Mouse (Mus musculus) heart, embryonic 14.5 days (tissue): ENCODE measurements around the gene Eml4. TPM values are rescaled to one million over a fixed set of nuclear protein-coding genes. Genes with fewer than 3 reads are reported as not detected.

Experiments
- ATAC-seq: fragments of 200-750 bp; cut with Nextera tagmentation; 2 replicates; pipeline ENCODE4 v1.8.0; 2017; ENCODE audit warnings: low read depth, moderate TSS enrichment; ENCODE audit not compliant: insufficient number of reproducible peaks, insufficient read depth, low FRiP score
- H3K27ac ChIP-seq, 2 experiments: fragments of 200-500 bp in 1 of 2; fragments of 300-500 bp in 1 of 2; sonication (generic) in 1 of 2; replicated peaks in 1 of 2; 2 replicates each; pipeline ENCODE4 v1.5.1; 2012 to 2014; ENCODE audit warnings: low read depth in 2 of 2, low read length in 2 of 2, control low read depth in 1 of 2, mild to moderate bottlenecking in 1 of 2, mixed read lengths in 1 of 2; ENCODE audit not compliant: control insufficient read depth in 1 of 2, insufficient read depth in 1 of 2
- H3K27me3 ChIP-seq: fragments of 300-500 bp; sonication (generic); 2 replicates; pipeline ENCODE4 v1.6.1; 2014; ENCODE audit warnings: mild to moderate bottlenecking, low read length, control low read depth; ENCODE audit not compliant: control insufficient read depth, insufficient read depth
- H3K36me3 ChIP-seq: fragments of 300-500 bp; sonication (generic); 2 replicates; pipeline ENCODE4 v1.6.1; 2014; ENCODE audit warnings: mild to moderate bottlenecking, control low read depth, low read length, mixed read lengths; ENCODE audit not compliant: control insufficient read depth, insufficient read depth
- H3K4me1 ChIP-seq, 2 experiments: fragments of 200-500 bp in 1 of 2; fragments of 300-500 bp in 1 of 2; sonication (generic) in 1 of 2; 2 replicates each; pipeline ENCODE4 v1.6.1; 2012 to 2014; ENCODE audit warnings: low read length in 2 of 2, control low read depth in 1 of 2, mixed read lengths in 1 of 2; ENCODE audit not compliant: control insufficient read depth in 2 of 2, insufficient read depth in 2 of 2
- H3K4me2 ChIP-seq: fragments of 300-500 bp; sonication (generic); 2 replicates; pipeline ENCODE4 v1.6.1; 2014; ENCODE audit warnings: mild to moderate bottlenecking, low read length
- H3K4me3 ChIP-seq, 2 experiments: fragments of 200-500 bp in 1 of 2; fragments of 300-500 bp in 1 of 2; sonication (generic) in 1 of 2; 2 replicates each; pipeline ENCODE4 v1.5.1; 2012 to 2014; ENCODE audit warnings: low read length in 2 of 2, mild to moderate bottlenecking in 2 of 2, control low read depth in 1 of 2, low read depth in 1 of 2, moderate library complexity in 1 of 2; ENCODE audit not compliant: control insufficient read depth in 1 of 2, insufficient read depth in 1 of 2
- H3K9ac ChIP-seq: fragments of 300-500 bp; sonication (generic); 2 replicates; pipeline ENCODE4 v1.6.1; 2014; ENCODE audit warnings: mild to moderate bottlenecking, low read length
- H3K9me3 ChIP-seq: fragments of 300-500 bp; sonication (generic); 2 replicates; pipeline ENCODE4 v1.6.1; 2016; ENCODE audit warnings: low read length, control low read depth; ENCODE audit not compliant: control insufficient read depth
- WGBS: fragments of 180-500 bp; shearing (Covaris S2); extraction: QIAGEN DNeasy Blood & Tissue Kit; methylation state at CpG from one replicate; pipeline ENCODE4 v1.1.7; 2014; 5-methylcytosine and 5-hydroxymethylcytosine counted together
- polyA plus RNA-seq: library from polyadenylated mRNA; unstranded; fragments of >200 nt; fragmentation: Nextera tagmentation; extraction: Ambion mirVana; gene quantifications from 2 replicates; pipeline ENCODE4 v1.2.1, GENCODE M21; 2014

The Eml4 gene
- polyA plus RNA-seq, 1 experiment from 2014 or later: 20.7 TPM

DNA sequence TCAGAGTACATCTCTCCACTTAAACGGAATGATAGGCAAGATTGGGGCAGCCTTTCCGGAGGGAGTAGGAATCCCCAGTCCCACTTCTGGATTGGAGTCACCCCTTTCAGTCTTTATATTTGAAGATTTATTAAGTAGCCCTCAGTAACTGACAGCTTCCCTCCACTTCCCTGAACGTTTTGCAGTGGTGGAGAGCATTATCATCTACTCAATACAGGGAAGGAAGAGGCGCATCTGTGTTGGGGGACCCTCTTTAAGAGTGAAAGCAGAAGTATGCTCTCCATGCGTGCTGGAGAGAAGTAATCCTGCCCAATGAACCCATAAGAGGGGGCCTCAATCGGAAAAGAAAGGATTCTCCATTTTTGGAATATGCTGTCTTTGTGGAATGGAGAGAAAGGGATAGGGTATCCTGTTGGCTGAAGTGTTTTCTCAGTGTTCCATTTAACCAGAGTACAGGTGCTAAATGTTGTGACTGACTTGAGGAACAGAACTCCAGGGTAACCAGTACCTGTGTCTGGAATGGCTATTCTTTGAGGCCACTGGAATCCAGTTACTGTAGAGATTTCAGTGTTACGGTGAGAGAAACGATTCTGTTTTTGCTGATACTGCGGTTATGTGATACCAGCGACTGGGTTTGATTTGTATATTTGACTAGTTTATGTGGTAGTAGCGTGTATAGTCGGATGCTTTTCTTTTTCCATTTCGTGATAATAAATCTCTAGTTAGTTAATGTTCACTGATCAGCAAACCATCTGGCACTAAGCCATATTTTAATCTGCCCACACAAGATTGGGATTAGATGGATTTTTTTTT is 1.1 kb downstream of the Eml4 start:
- Histone ChIP-seq H3K27me3 (no peaks in the 10 kb centered on the region), H3K36me3 (no peaks in the 10 kb centered on the region), H3K4me1 (peaks cover 0 to 24% of the 10 kb centered on the region in 2 experiments; a peak in 3 of 4 replicates), H3K4me2 (peak overlapping the region; percentile 79), H3K9me3 (no peaks in the 10 kb centered on the region), H3K4me3 (peak overlapping the region; percentile 75 to 87), H3K27ac (peak overlapping the region; percentile 46 to 89), H3K9ac (peak overlapping the region; percentile 94)
- WGBS: 8% methylated on average over 13 of the region's 13 CpGs
- ATAC-seq: no peak

DNA sequence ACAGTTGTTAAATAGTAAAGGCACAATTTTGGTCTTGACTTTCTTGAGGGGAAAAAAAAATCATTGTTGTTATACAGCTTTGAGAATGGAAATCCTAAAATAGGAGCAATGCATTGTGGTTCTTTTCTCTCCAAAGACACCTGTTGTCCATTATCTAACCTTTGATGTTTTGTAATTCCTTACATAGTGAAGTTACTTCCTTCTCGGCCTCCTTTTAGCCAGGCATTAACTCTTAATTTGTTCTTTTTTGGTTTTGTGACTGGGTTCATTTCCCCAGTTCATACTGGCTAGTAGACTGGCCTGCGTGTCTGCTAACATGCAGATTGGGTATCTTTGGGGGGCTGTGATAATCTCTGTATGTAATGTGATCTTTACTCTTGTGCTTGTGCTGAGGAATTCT is 1.7 kb downstream of the Eml4 start:
- Histone ChIP-seq H3K36me3 (no peaks in the 10 kb centered on the region), H3K4me3 (peak overlapping the region in 1 of 2 experiments; percentile 75; a peak in 3 of 4 replicates), H3K9ac (peak overlapping the region; percentile 94), H3K27ac (no peak overlapping the region), H3K4me2 (peak overlapping the region; percentile 79), H3K27me3 (no peaks in the 10 kb centered on the region), H3K4me1 (peaks cover 0 to 24% of the 10 kb centered on the region in 2 experiments; a peak in 3 of 4 replicates), H3K9me3 (no peaks in the 10 kb centered on the region)
- ATAC-seq: no peak
- 21% methylated on average over 2 of the region's 2 CpGs for WGBS

DNA sequence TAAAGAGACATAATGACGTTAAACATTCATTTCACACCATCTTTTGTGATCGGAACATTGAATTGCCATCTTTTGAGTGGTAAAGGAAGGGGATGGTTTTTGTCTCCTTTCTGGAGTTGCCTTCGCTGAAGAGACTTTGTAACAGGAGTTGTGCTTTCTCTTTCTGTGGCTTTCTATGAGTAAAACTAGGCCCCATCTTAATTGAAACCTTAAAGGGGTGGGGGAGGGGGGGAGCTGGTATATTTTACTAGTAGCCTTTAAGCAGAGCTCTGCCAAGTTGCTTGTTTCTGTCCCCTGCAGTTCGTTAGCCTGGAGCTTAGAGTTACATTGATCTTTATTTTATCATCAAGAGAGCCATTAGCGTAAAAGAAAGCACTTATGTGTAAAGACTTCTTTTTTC is 2.3 kb downstream of the Eml4 start:
- Histone ChIP-seq H3K4me3 (peak overlapping the region; percentile 7 to 75; a peak in 3 of 4 replicates), H3K9ac (peak overlapping the region; percentile 57), H3K36me3 (no peaks in the 10 kb centered on the region), H3K9me3 (no peaks in the 10 kb centered on the region), H3K4me2 (peak overlapping the region; percentile 79), H3K27ac (no peak overlapping the region; a peak in 1 of 4 replicates), H3K4me1 (peaks cover 0 to 24% of the 10 kb centered on the region in 2 experiments; a peak in 3 of 4 replicates), H3K27me3 (no peaks in the 10 kb centered on the region)
- ATAC-seq: no peak
- 29% methylated on average over 5 of the region's 5 CpGs for WGBS

DNA sequence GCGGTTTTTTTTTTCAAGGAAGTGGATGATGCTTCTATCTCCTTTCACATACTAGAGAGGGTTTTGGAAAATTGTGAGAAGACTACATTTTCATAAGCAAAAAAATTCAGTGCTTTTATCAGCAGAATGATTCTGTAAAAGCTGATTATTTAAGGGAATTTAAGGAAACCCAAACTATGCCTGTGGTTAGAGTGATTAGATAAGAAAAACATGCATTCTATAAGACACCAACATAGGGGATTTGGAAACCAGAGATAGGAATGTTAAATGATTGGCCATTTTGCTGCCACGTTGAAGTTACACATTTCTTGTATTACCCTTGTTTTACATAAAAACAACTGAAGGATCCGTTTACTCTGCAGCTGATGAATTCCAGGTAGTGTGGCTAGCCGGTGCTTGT is 2.7 kb downstream of the Eml4 start:
- no peak for ATAC-seq
- H3K27ac ChIP-seq: no peak overlapping the region
- H3K4me2 ChIP-seq: peak overlapping the region; percentile 79
- peak overlapping the region in 1 of 2 experiments; percentile 75; a peak in 1 of 4 replicates for H3K4me3 ChIP-seq
- 23% methylated on average over 4 of the region's 4 CpGs for WGBS
- peaks cover 0 to 27% of the 10 kb centered on the region in 2 experiments; a peak in 3 of 4 replicates for H3K4me1 ChIP-seq
- no peaks in the 10 kb centered on the region for H3K9me3 ChIP-seq
- H3K9ac ChIP-seq: peak overlapping the region; percentile 57
- H3K27me3 ChIP-seq: no peaks in the 10 kb centered on the region
- no peaks in the 10 kb centered on the region for H3K36me3 ChIP-seq

DNA sequence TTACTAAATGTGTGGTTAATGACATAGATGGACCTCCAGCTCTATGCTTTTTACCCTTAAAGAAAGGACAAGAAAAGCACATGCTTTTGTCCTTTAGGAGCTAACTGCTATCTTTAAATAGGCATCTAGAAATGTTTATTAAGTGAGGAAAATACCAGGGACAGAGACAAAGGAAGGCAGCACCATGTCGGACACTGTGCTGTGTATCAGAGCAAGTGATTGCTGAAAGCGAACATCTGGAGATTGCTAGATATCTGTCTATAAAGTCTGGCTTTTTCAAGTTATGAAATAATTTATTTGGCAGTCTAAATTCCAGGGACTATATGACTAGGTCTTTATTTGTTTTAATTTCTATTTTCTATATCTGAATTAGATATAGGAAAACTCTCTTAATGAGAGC is 4.8 kb downstream of the Eml4 start:
- H3K4me1 ChIP-seq: peaks cover 7 to 41% of the 10 kb centered on the region in 2 experiments
- no peaks in the 10 kb centered on the region for H3K27me3 ChIP-seq
- H3K4me3 ChIP-seq: no peak overlapping the region
- no peak overlapping the region for H3K9ac ChIP-seq
- H3K27ac ChIP-seq: no peak overlapping the region
- no peaks in the 10 kb centered on the region for H3K36me3 ChIP-seq
- WGBS: 62% methylated on average over 2 of the region's 2 CpGs
- ATAC-seq: no peak
- no peak overlapping the region for H3K4me2 ChIP-seq
- no peaks in the 10 kb centered on the region for H3K9me3 ChIP-seq

DNA sequence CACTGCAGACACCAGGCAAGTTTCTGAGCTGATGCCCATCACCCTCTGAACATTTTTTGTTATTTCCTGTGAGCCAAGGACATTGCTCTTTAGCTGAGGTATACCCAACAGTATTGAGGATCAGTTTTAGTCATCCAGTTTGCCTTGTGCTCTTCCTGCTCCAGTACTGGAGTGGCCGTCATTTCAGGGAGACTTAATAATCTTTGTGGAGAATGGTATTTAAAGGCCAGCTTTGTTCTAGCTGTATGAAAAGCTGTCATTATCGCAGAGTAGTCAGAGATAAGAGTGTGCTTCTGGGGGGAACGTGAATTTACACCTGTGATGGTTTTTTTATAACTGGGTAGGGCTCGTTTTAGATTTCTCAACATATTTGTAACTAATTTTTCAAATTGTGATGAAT is 9.2 kb downstream of the Eml4 start:
- no peak overlapping the region for H3K27ac ChIP-seq
- H3K36me3 ChIP-seq: no peaks in the 10 kb centered on the region
- WGBS: 35% methylated on average over 4 of the region's 4 CpGs
- H3K4me1 ChIP-seq: peaks cover 11 to 44% of the 10 kb centered on the region in 2 experiments
- ATAC-seq: no peak
- H3K27me3 ChIP-seq: no peaks in the 10 kb centered on the region
- H3K9me3 ChIP-seq: no peaks in the 10 kb centered on the region
- no peak overlapping the region for H3K9ac ChIP-seq
- no peak overlapping the region for H3K4me2 ChIP-seq
- no peak overlapping the region for H3K4me3 ChIP-seq

DNA sequence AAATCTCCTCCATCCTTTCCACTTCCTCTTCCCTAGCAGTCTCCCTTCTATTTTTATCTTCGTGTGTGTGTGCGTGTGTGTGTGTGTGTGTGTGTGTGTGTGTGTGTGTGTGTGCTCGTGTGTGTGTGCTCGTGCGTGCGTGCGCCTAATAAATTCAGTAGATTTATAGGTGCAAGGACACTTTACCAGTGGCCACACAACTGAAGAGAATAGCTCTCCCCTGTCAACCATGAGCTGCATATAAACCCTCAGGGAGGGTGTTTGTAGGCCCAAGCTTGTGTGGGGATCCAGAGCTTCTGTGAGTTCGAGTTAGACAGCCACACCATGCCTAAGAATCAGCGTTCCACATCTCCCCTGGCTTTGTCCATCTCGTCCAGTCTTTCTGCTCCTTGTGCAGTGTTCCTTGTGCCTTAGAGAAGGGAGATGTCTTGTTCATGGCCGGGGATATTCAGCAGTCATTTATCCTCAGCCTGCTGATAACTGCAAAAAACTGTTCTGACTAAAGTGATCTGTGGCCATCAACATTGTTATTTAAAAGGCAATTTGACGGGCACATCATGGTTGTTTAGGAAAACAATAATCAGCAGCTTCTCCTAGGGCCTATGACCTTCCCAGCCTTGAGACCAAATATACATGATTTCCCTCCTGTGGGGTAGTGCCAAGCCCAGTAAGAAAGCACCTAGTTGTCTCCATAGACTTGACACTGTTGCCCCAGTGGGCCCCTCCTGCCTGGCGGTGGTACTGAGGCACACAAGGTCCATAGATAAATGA is 10.2 kb downstream of the Eml4 start:
- H3K36me3 ChIP-seq: no peaks in the 10 kb centered on the region
- peaks cover 13 to 49% of the 10 kb centered on the region in 2 experiments for H3K4me1 ChIP-seq
- no peak overlapping the region for H3K9ac ChIP-seq
- H3K4me2 ChIP-seq: no peak overlapping the region
- no peak overlapping the region for H3K4me3 ChIP-seq
- H3K27ac ChIP-seq: no peak overlapping the region
- 76% methylated on average over 13 of the region's 13 CpGs for WGBS
- no peak for ATAC-seq
- no peaks in the 10 kb centered on the region for H3K9me3 ChIP-seq
- H3K27me3 ChIP-seq: no peaks in the 10 kb centered on the region
